Mouse (Mus musculus): Measurements from ENCODE around the gene Cbfa2t3. TPM values are rescaled to one million over a fixed set of nuclear protein-coding genes. Genes with fewer than 3 reads are reported as not detected.
"Not testable (repeated sequence)": the region's sequence is repeated elsewhere in the genome, so short reads cannot be mapped to it uniquely, and the experiment has no call there.

Gene Cbfa2t3
- total RNA-seq, 2 experiments from 2014 or later = 18.5 to 25.3 TPM

- DNase-seq (ENCODE audit: low spot score) = no peak
- intact Hi-C loops (cut with DNase I) = no loop called here
These were observed 52.6 kb downstream of the Cbfa2t3 start for GRCm38 (mm10) chr8:122646337-122646736.

- intact Hi-C loops (cut with DNase I) = no loop called here
These were observed 54.5 kb downstream of the Cbfa2t3 start for GRCm38 (mm10) chr8:122644175-122644954.

GRCm38 (mm10) chr8:122642071-122642470 is 56.8 kb downstream of the Cbfa2t3 start:
- intact Hi-C loops (cut with DNase I) = no loop called here
- DNase-seq (ENCODE audit: low spot score) = no peak

More at GRCm38 (mm10) chr8:122644175-122644954, 54.5 kb downstream of the Cbfa2t3 start:
- no peak for DNase-seq (ENCODE audit: low spot score)

GRCm38 (mm10) chr8:122641406-122641805 is 57.5 kb downstream of the Cbfa2t3 start:
- intact Hi-C loops (cut with DNase I) = no loop called here
- no peak for DNase-seq (ENCODE audit: low spot score)

- DNase-seq (ENCODE audit: low spot score) = no peak
- intact Hi-C loops (cut with DNase I) = no loop called here
These were observed 58.1 kb downstream of the Cbfa2t3 start for GRCm38 (mm10) chr8:122640825-122641224.

- peak; percentile 76 for DNase-seq (ENCODE audit: low spot score)
- intact Hi-C loops (cut with DNase I) = no loop called here
These were observed 59.2 kb downstream of the Cbfa2t3 start for GRCm38 (mm10) chr8:122639521-122640248.

GRCm38 (mm10) chr8:122638601-122639000 is 60.3 kb downstream of the Cbfa2t3 start:
- intact Hi-C loops (cut with DNase I) = no loop called here
- DNase-seq (ENCODE audit: low spot score) = no peak

GRCm38 (mm10) chr8:122637230-122637629 is 61.7 kb downstream of the Cbfa2t3 start:
- no peak for DNase-seq (ENCODE audit: low spot score)
- intact Hi-C loops (cut with DNase I) = no loop called here

- intact Hi-C loops (cut with DNase I) = no loop called here
- no peak for DNase-seq (ENCODE audit: low spot score)
These were observed 62.1 kb downstream of the Cbfa2t3 start for GRCm38 (mm10) chr8:122636803-122637175.

GRCm38 (mm10) chr8:122635878-122636802 is 62.8 kb downstream of the Cbfa2t3 start:
- DNase-seq (ENCODE audit: low spot score) = no peak
- intact Hi-C loops (cut with DNase I) = no loop called here

- DNase-seq (ENCODE audit: low spot score) = no peak
- intact Hi-C loops (cut with DNase I) = no loop called here
These were observed 65.7 kb downstream of the Cbfa2t3 start for GRCm38 (mm10) chr8:122633205-122633604.

GRCm38 (mm10) chr8:122632134-122632533 is 66.8 kb downstream of the Cbfa2t3 start:
- intact Hi-C loops (cut with DNase I); DNase-seq (ENCODE audit: low spot score): not testable (repeated sequence)

- DNase-seq (ENCODE audit: low spot score) = no peak
- intact Hi-C loops (cut with DNase I) = no loop called here
These were observed 68.2 kb downstream of the Cbfa2t3 start for GRCm38 (mm10) chr8:122630696-122631095.

- no peak for DNase-seq (ENCODE audit: low spot score)
- intact Hi-C loops (cut with DNase I) = no loop called here
These were observed 69.5 kb downstream of the Cbfa2t3 start for GRCm38 (mm10) chr8:122629388-122629787.

- DNase-seq (ENCODE audit: low spot score) = no peak
- intact Hi-C loops (cut with DNase I) = no loop called here
These were observed 72.0 kb downstream of the Cbfa2t3 start for GRCm38 (mm10) chr8:122626896-122627295.

- intact Hi-C loops (cut with DNase I) = no loop called here
- DNase-seq (ENCODE audit: low spot score) = no peak
These were observed 73.1 kb downstream of the Cbfa2t3 start for GRCm38 (mm10) chr8:122625811-122626210.

GRCm38 (mm10) chr8:122624653-122625052 is 74.3 kb downstream of the Cbfa2t3 start:
- no peak for DNase-seq (ENCODE audit: low spot score)
- intact Hi-C loops (cut with DNase I) = loop anchor here (5.0 kb wide), 1 partner anchor 38 kb away; no protein-coding TSS in a partner anchor

- peak; percentile 75 for DNase-seq (ENCODE audit: low spot score)
- intact Hi-C loops (cut with DNase I) = loop anchor here (5.0 kb wide), 1 partner anchor 38 kb away; no protein-coding TSS in a partner anchor
These were observed 74.9 kb downstream of the Cbfa2t3 start for GRCm38 (mm10) chr8:122623844-122624642.

- no peak for DNase-seq (ENCODE audit: low spot score)
- intact Hi-C loops (cut with DNase I) = loop anchor here (5.0 kb wide), 1 partner anchor 40 kb away; no protein-coding TSS in a partner anchor
These were observed 76.2 kb downstream of the Cbfa2t3 start, which contains the start of gene Pabpn1l for GRCm38 (mm10) chr8:122622727-122623126. Gene Pabpn1l (minus strand): TSS chr8:122622739.

Data from heart, postnatal 25 days (tissue).